Mouse (Mus musculus) kidney, postnatal 4 days (tissue): ENCODE data around the gene Tex45.

Source experiments
- DNase-seq, 2 experiments: peaks; one replicate each; pipeline ENCODE4 v3.0.0; 2021; ENCODE audit warnings: mixed read lengths in 2 of 2

Tex45 gene

GRCm38 (mm10) chr8:3492901-3493844 lies 22.5 kb downstream of the Tex45 start, which contains the start of gene Zfp358:
Gene Zfp358, plus strand, starts transcription at chr8:3493138.
- DNase-seq: peak; percentile 84 to 91

- no peak for DNase-seq
These were observed 23.2 kb downstream of the Tex45 start for GRCm38 (mm10) chr8:3493845-3494208.

GRCm38 (mm10) chr8:3495578-3496427 lies 25.1 kb downstream of the Tex45 start:
- DNase-seq: no peak

GRCm38 (mm10) chr8:3496428-3496748 lies 25.7 kb downstream of the Tex45 start:
- DNase-seq: no peak

GRCm38 (mm10) chr8:3498583-3498982 lies 27.9 kb downstream of the Tex45 start:
- DNase-seq: no peak

- DNase-seq: no peak
These were observed 29.1 kb downstream of the Tex45 start for GRCm38 (mm10) chr8:3499751-3500150.

- DNase-seq: peak; percentile 98 to 99
These were observed 29.8 kb downstream of the Tex45 start, which contains the start of gene Mcoln1 for GRCm38 (mm10) chr8:3500235-3501090. Gene Mcoln1, plus strand, starts transcription at chr8:3500457.

GRCm38 (mm10) chr8:3502217-3502616 lies 31.6 kb downstream of the Tex45 start:
- DNase-seq: no peak

- DNase-seq: no peak
These were observed 37.5 kb downstream of the Tex45 start for GRCm38 (mm10) chr8:3507979-3508754.

- DNase-seq: no peak
These were observed 44.1 kb downstream of the Tex45 start for GRCm38 (mm10) chr8:3514681-3515247.

GRCm38 (mm10) chr8:3515260-3515671 lies 44.6 kb downstream of the Tex45 start, which contains the start of gene Pnpla6:
Gene Pnpla6, plus strand, starts transcription at chr8:3515384.
- peak; percentile 92 to 94 for DNase-seq

- DNase-seq: peak; percentile 64 to 77
These were observed 45.2 kb downstream of the Tex45 start for GRCm38 (mm10) chr8:3515771-3516417.

GRCm38 (mm10) chr8:3516450-3517116 lies 45.9 kb downstream of the Tex45 start:
- peak; percentile 94 to 96 for DNase-seq

GRCm38 (mm10) chr8:3517117-3517495 lies 46.4 kb downstream of the Tex45 start:
- DNase-seq: peak; percentile 56 to 67

- DNase-seq: no peak
These were observed 51.5 kb downstream of the Tex45 start for GRCm38 (mm10) chr8:3522007-3522697.

GRCm38 (mm10) chr8:3530816-3531215 lies 60.2 kb downstream of the Tex45 start:
- no peak for DNase-seq

- DNase-seq: no peak
These were observed 61.3 kb downstream of the Tex45 start for GRCm38 (mm10) chr8:3531936-3532335.

- DNase-seq: no peak
These were observed 65.6 kb downstream of the Tex45 start for GRCm38 (mm10) chr8:3536053-3536841.
